Mouse (Mus musculus) thymus, adult 2 months (tissue): Measurements from ENCODE around the gene Dlx2. TPM values are rescaled to one million over a fixed set of nuclear protein-coding genes. Genes with fewer than 3 reads are reported as not detected.

Source experiments
- DNase-seq: peaks from one replicate; pipeline ENCODE4 v3.0.0; 2021
- H3K27ac ChIP-seq: fragments of 200-500 bp; 2 replicates; pipeline ENCODE4 v1.5.1; 2012; ENCODE audit warnings: low read length, control low read depth; ENCODE audit not compliant: control insufficient read depth, insufficient read depth
- H3K27me3 ChIP-seq: fragments of 200-500 bp; 2 replicates; pipeline ENCODE4 v1.6.1; 2012; ENCODE audit warnings: mild to moderate bottlenecking, low read length, moderate library complexity, mixed read lengths; ENCODE audit not compliant: control insufficient read depth, insufficient read depth
- H3K36me3 ChIP-seq: fragments of 200-500 bp; 2 replicates; pipeline ENCODE4 v1.6.1; 2012; ENCODE audit warnings: mild to moderate bottlenecking, low read length, moderate library complexity; ENCODE audit not compliant: control insufficient read depth, insufficient read depth
- H3K4me1 ChIP-seq: fragments of 200-500 bp; replicated peaks from 2 replicates; pipeline ENCODE4 v1.6.1; 2012; ENCODE audit warnings: low read length; ENCODE audit not compliant: control insufficient read depth, insufficient read depth
- H3K4me3 ChIP-seq: fragments of 200-500 bp; 2 replicates; pipeline ENCODE4 v1.5.1; 2012; ENCODE audit warnings: mild to moderate bottlenecking, low read length, control low read depth, moderate library complexity; ENCODE audit not compliant: control insufficient read depth, insufficient read depth
- CTCF ChIP-seq: fragments of 200-500 bp; IDR thresholded peaks from 2 replicates; pipeline ENCODE4 v1.5.1; 2012; ENCODE audit warnings: mild to moderate bottlenecking, control low read depth, low read length, moderate library complexity, borderline replicate concordance; ENCODE audit not compliant: control insufficient read depth, poor library complexity, insufficient read depth; ENCODE audit errors: extremely low read depth
- POLR2A ChIP-seq: fragments of 200-500 bp; IDR thresholded peaks from 2 replicates; pipeline ENCODE4 v1.6.1; 2012; ENCODE audit warnings: mild to moderate bottlenecking, low read length, control low read depth, moderate library complexity; ENCODE audit not compliant: control insufficient read depth, poor library complexity, insufficient read depth; ENCODE audit errors: extremely low read depth
- WGBS: fragments of 180-500 bp; shearing (Covaris S2); methylation state at CpG from one replicate; pipeline ENCODE4 v1.1.7; 2018; 5-methylcytosine and 5-hydroxymethylcytosine counted together
- polyA plus RNA-seq: library from polyadenylated mRNA; depleted of rRNA; stranded (reverse); fragments of >200 nt; gene quantifications from 2 replicates; pipeline ENCODE4 v1.2.3, GENCODE M21; 2012

The Dlx2 gene
- polyA plus RNA-seq, 1 experiment = 0.12 TPM

DNA sequence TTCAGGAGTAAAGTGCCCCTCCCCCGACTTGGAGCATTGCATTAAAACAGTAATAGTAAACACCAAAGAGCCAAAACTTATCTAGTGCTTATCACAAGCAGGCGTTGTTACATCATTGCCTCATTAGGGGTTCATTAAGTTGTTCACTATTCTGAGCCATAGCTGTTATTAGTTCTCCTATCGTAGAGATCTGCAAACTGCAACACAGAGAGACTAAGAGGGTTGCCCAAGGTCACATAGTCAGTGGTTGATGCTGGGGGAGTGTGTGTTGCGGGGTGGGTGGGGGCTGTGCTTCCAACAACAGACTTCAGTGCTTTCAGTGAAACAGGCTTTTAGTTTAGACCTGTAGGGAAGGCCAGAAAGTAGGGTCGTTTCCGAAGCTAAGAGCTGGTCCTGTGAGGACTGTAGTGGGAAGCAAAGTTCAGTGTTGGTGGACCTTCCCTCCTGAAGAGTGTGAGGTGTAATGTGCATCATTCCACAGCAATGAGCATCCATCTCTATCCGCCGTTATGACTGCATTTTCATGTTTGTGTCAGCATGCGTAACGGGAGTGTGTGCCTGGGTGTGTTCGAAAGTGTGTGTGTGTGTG lies 4.2 kb downstream of the Dlx2 start:
- H3K36me3 ChIP-seq = no peaks in the 10 kb centered on the region
- H3K27ac ChIP-seq = no peak overlapping the region
- peaks cover 66% of the 10 kb centered on the region for H3K27me3 ChIP-seq
- WGBS = 17% methylated on average over 11 of the region's 11 CpGs
- peaks cover 18% of the 10 kb centered on the region for H3K4me1 ChIP-seq
- no peak overlapping the region for H3K4me3 ChIP-seq
- TF ChIP-seq CTCF (no peak), POLR2A (no peak)
- DNase-seq = no peak

DNA sequence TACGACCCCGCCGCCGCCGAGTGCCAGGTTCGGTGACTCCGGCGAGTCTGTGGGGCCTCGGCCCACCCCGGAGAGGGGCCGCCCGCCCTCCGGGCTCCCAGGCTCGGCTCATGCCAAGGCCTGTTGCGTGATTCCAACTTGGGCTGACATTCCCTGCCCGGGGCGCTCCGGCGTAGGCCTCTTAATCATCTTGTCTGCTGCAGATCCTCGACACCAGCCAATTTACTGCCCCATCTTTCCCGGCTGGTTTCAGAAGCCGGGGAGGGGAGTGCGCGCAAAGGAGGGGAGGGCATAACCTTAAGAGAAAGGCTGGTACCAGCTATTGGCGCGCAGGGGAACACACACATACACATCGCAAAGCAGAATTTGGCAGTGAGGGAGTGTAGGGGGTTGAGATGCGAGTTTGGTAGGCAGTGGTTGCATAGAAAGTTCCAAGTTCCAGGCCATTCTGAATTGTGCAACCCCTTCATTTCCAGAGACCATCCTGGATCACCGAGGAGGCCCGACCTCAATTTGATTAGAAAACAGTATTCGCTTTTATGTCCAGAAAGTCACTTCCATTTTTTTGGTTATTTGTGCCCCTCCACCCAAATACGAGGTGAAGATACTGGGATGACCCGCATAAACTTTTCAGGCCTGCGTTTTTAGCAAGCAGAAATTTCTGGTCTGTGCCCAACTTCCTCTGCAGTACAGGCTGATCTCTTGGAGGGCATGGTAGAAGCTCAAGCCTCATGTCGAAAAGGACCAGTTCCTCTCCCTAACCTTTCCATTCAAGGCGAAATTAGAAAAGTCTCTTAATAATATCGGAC lies 4.9 kb downstream of the Dlx2 start:
- H3K27ac ChIP-seq = no peak overlapping the region
- no peak overlapping the region for H3K4me3 ChIP-seq
- TF ChIP-seq POLR2A (no peak), CTCF (no peak)
- peaks cover 15% of the 10 kb centered on the region for H3K4me1 ChIP-seq
- H3K27me3 ChIP-seq = peaks cover 66% of the 10 kb centered on the region
- peak; percentile 14 for DNase-seq
- H3K36me3 ChIP-seq = no peaks in the 10 kb centered on the region
- 9% methylated on average over 37 of the region's 37 CpGs for WGBS

DNA sequence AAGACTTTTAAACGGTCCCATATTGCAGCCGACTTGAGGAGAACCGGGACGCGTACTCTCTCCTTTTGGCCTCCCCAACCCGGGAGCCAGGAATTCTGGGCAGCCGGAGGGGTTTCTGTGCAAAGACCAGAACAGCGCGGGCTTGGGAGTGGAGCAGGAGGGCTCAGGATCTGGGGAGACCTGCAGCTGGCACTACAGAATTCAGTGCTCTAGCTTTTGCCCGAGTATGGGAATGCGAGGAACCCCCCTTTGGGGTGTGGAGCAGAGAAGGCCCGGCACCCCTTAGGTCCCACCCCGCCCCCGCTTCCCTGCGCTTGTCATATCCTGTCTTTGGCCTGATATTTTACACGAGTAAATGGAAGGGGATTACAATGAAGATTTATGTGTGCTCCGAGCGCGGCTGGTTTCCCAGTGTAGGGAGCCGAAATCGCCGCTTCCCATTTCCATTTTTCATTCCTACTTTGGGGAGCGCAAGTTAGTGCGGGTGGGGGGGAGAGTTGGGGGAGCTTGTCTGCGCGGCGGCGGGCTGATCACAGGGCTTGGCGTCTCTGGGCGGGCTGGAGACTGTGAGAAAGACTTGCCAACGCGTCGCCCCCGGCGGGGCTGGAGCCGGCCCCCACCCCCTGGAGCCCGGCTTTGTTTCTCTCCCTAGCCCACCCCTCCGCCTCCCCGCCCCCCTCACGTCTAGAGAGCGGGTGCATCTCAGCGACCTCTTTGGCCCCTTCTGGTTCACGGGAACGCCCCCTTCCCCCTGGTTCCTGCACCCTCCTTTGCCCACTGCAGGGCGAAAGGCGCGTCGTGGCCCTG lies 5.7 kb downstream of the Dlx2 start:
- H3K27me3 ChIP-seq = peaks cover 59% of the 10 kb centered on the region
- H3K4me1 ChIP-seq = peaks cover 7% of the 10 kb centered on the region
- no peak overlapping the region; the same call in 1 of the 2 replicates for H3K4me3 ChIP-seq
- peak; percentile 5 for DNase-seq
- 4% methylated on average over 48 of the region's 48 CpGs for WGBS
- H3K36me3 ChIP-seq = no peaks in the 10 kb centered on the region
- H3K27ac ChIP-seq = no peak overlapping the region
- TF ChIP-seq POLR2A (no peak), CTCF (no peak)

DNA sequence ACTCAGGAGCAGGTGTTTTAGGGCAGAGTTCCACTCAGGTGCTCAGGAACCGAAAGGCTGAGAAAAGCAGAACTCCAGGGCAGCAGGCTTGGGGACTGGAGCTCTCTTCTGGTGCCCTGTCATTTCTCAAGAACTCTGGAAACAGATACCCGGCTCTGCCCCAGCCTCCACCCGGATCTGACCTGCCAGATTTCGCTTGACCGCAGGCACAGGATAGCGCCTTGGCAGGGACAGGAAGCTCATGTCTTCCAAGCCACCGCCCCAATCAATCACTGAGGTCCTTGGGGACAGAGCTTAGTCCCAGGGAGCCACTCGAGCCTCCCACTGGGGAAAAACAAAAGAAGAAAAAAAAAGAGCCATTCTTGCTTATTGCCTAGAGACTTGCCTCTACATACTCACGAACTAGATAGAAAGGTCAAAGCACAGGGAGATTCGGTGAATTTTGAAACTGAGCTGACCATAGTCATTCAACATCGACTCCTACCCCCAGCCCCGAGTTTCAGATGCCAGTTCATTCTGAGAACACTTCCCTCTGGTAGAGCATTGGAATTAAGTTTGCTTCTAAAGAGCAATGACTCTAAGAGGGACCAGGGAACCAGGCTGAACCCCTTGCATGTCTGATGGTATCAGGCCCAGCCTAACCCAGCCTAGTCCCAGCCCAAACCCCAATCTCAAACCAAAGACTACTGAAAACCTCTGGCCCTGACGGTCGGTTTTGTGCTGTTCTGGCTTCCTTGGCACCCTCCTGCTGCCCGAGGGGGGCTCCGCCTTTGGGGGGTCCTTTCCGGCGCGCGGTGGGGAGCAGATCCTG lies 12.1 kb downstream of the Dlx2 start:
- Histone ChIP-seq H3K4me3 (no peak overlapping the region), H3K4me1 (peaks cover 13% of the 10 kb centered on the region), H3K27ac (no peak overlapping the region), H3K27me3 (peaks cover 57% of the 10 kb centered on the region), H3K36me3 (no peaks in the 10 kb centered on the region)
- WGBS = 3% methylated on average over 20 of the region's 20 CpGs
- no peak for DNase-seq
- no peak for TF ChIP-seq CTCF

DNA sequence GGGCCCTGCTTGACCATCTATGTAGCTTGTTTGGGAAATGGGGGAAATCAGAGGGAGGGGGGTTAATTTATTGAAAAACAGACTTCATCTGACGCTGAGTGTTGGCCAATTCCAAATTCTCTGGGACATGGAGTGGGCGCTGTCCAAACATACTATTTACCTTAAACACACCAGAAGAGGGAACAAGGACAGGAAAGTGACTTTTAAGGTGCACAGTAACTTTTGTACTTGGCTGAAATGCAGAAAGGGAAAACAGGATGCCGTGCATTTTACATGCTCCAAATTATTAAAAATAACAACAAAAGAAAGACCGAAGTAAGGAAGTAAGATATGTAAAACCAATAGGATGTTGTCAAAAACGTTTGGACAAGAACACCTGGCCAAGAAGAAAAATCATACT lies 13.5 kb downstream of the Dlx2 start:
- peaks cover 23% of the 10 kb centered on the region for H3K4me1 ChIP-seq
- 14% methylated on average over 5 of the region's 5 CpGs for WGBS
- H3K36me3 ChIP-seq = no peaks in the 10 kb centered on the region
- peaks cover 57% of the 10 kb centered on the region for H3K27me3 ChIP-seq
- no peak for DNase-seq
- H3K27ac ChIP-seq = no peak overlapping the region
- TF ChIP-seq CTCF (no peak), POLR2A (no peak)
- H3K4me3 ChIP-seq = no peak overlapping the region

DNA sequence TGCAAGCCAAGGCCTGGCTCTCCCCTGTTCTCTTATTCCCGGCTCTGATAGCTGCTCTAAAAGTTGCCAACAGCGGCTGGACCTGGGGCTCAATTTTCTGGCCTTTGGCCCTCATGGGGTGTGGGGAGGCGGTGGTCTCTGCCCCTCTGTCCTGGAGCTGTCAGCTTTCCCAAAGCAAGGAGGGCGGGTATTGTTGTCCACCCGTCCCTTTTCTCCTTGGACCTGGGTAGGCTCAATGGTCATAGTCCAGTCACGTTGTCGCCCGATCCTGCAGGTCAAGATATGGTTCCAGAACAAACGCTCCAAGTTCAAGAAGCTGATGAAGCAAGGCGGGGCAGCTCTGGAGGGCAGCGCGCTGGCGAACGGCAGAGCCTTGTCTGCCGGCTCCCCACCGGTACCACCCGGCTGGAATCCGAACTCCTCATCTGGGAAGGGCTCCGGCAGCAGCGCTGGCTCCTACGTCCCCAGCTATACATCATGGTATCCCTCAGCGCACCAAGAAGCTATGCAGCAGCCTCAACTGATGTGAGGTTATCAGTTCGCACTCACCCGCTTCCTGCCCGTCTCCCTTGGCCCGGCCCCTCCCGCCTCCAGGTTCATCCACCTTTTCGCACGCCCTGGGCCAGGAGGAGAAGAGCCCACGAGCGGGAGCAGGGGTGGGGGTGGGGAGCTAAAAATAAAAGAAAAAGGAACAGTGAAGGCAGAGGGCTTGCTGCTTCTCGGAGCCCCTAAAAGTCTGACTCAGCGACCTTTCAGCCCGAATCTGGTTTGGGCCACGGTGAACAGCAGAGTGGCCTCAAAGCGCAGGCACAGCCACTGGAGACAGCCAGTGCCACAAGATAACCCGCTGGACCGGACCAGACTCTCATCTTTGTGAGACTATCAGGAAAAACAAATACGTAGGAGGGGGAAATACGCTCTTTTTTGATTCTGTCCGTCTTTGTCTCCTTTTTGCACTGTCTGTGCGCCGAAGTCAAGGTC lies 14.3 kb downstream of the Dlx2 start:
- WGBS = 6% methylated on average over 43 of the region's 43 CpGs
- Histone ChIP-seq H3K4me1 (peaks cover 25% of the 10 kb centered on the region), H3K27ac (no peak overlapping the region), H3K36me3 (no peaks in the 10 kb centered on the region), H3K27me3 (peaks cover 62% of the 10 kb centered on the region), H3K4me3 (no peak overlapping the region)
- no peak for DNase-seq
- no peak for TF ChIP-seq CTCF
- no peak for TF ChIP-seq POLR2A
